9 mouse cellular contexts compared by ENCODE assay signal in the genomic region with DNA sequence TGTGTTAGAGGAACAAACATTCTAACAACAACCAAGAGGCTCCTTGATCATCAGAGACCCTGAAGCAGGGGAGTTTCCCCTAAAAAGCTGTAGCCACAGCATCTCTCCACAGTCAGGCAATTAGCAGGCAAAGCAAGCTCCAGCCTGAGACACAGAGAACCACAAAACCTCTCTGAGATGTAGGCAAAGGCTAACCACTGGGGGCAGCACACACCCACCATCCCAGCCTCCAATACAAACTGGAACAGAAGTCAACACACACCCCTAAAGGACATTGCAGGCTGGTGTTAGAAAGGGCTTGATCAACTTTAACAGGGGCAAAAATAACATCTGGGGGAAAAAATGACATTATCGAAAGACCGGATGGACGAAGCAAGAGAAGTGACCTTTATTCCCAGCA. TPM values are rescaled to one million over a fixed set of nuclear protein-coding genes. Genes with fewer than 3 reads are reported as not detected.
A peak's percentile ranks its signal among the peaks of the same experiment; 100 is the strongest.
DNase-seq lines count a peak whose midpoint lies in the region; ATAC-seq lines count a peak whose summit lies in the region.
"Had no signal": no experiment of that assay in that cellular context is flagged by ENCODE, and none has a peak within 500 bp of the region (broad histone marks: within the 10 kb centered on the region; RNA-seq: fewer than 3 reads in every experiment).

No protein-coding gene starts in this region.

- no peaks in the 10 kb centered on the region for H3K9me3 ChIP-seq in heart, embryonic 10.5 days
- H3K9me3 ChIP-seq in kidney, embryonic 14.5 days (ENCODE audit: control insufficient read depth, low read length): no peaks in the 10 kb centered on the region
- no peaks in the 10 kb centered on the region for H3K9me3 ChIP-seq in midbrain, embryonic 15.5 days
- H3K9me3 ChIP-seq: limb, embryonic 12.5 days had no signal

- no peaks in the 10 kb centered on the region for H3K27me3 ChIP-seq in heart, embryonic 10.5 days (ENCODE audit: insufficient read depth, poor library complexity, severe bottlenecking)
- no peaks in the 10 kb centered on the region for H3K27me3 ChIP-seq in kidney, embryonic 14.5 days (ENCODE audit: control insufficient read depth, insufficient read depth, low read length)
- no peaks in the 10 kb centered on the region for H3K27me3 ChIP-seq in midbrain, embryonic 15.5 days (replicated peaks)
- H3K27me3 ChIP-seq: limb, embryonic 12.5 days had no signal

- no peak overlapping the region for H3K4me2 ChIP-seq in kidney, embryonic 14.5 days (replicated peaks; ENCODE audit: low read depth, low read length)
- H3K4me2 ChIP-seq in midbrain, embryonic 15.5 days: no peak overlapping the region
- H3K4me2 ChIP-seq: limb, embryonic 12.5 days had no signal

- peaks cover 52% of the 10 kb centered on the region for H3K4me1 ChIP-seq in heart, embryonic 10.5 days
- H3K4me1 ChIP-seq in kidney, embryonic 14.5 days (ENCODE audit: control insufficient read depth, insufficient read depth, low read length): peaks cover 7% of the 10 kb centered on the region; the same call in 1 of the 2 replicates
- peaks cover 2% of the 10 kb centered on the region; the same call in 1 of the 2 replicates for H3K4me1 ChIP-seq in midbrain, embryonic 15.5 days

- ATAC-seq in kidney, embryonic 14.5 days (ENCODE audit: low FRiP score, low TSS enrichment): peak; percentile 47; the same call in 1 of the 2 replicates
- ATAC-seq in midbrain, embryonic 15.5 days (replicated peaks): peak; percentile 63; the same call in 1 of the 2 replicates

- intact Hi-C loops in heart, postnatal 10 days (cut with DNase I): no loop called here

- H3K4me3 ChIP-seq in heart, embryonic 10.5 days: no peak overlapping the region
- H3K4me3 ChIP-seq in kidney, embryonic 14.5 days (ENCODE audit: low read length): no peak overlapping the region
- no peak overlapping the region for H3K4me3 ChIP-seq in midbrain, embryonic 15.5 days
- H3K4me3 ChIP-seq: limb, embryonic 12.5 days had no signal

- DNase-seq in heart, postnatal 10 days: peak; percentile 55 to 57
- no peak for DNase-seq in heart, embryonic 10.5 days (ENCODE audit: low spot score)
- peak; percentile 27 for DNase-seq in CD4-positive, CD25-positive, alpha-beta regulatory T cell, adult 2 months (ENCODE audit: low read depth, low spot score)
- peak; percentile 63 for DNase-seq in adrenal gland, postnatal 14 days
- DNase-seq in spleen, postnatal 4 days (ENCODE audit: low spot score in 2 of 2): no peak
- DNase-seq in layer of hippocampus, adult 9-11 months: no peak

- peaks cover 30% of the 10 kb centered on the region for H3K36me3 ChIP-seq in heart, embryonic 10.5 days
- H3K36me3 ChIP-seq in kidney, embryonic 14.5 days (ENCODE audit: control insufficient read depth, insufficient read depth, low read length): no peaks in the 10 kb centered on the region; the same call in 1 of the 2 replicates
- no peaks in the 10 kb centered on the region for H3K36me3 ChIP-seq in midbrain, embryonic 15.5 days (replicated peaks)

- H3K9ac ChIP-seq in kidney, embryonic 14.5 days (ENCODE audit: low read depth, low read length): no peak overlapping the region
- H3K9ac ChIP-seq in midbrain, embryonic 15.5 days: no peak overlapping the region
- H3K9ac ChIP-seq: limb, embryonic 12.5 days had no signal

- WGBS in heart, embryonic 10.5 days: 50% methylated on average over 3 of the region's 3 CpGs
- 65% methylated on average over 3 of the region's 3 CpGs for WGBS in kidney, embryonic 14.5 days
- WGBS in midbrain, embryonic 15.5 days: 66% methylated on average over 3 of the region's 3 CpGs

- H3K27ac ChIP-seq in heart, embryonic 10.5 days: no peak overlapping the region
- no peak overlapping the region for H3K27ac ChIP-seq in kidney, embryonic 14.5 days (ENCODE audit: low read depth, low read length)
- no peak overlapping the region for H3K27ac ChIP-seq in midbrain, embryonic 15.5 days

RNA-seq across cellular contexts. Expression of a gene that starts 20.1 kb away (rescaled TPM):
- total RNA-seq in heart, postnatal 10 days (2021): 10 to 100 TPM; 48.8 to 56.6 TPM
- 176 and 192 TPM in 2 replicates for polyA plus RNA-seq in heart, embryonic 10.5 days (2016; fragmentation: Nextera tagmentation; extraction: Ambion mirVana)
- total RNA-seq in adrenal gland, postnatal 14 days (2021): 58.1 and 60.8 TPM in 2 replicates
- 84.7 and 123 TPM in 2 replicates for polyA plus RNA-seq in kidney, embryonic 14.5 days (2014; fragmentation: Nextera tagmentation; extraction: Ambion mirVana)
- polyA plus RNA-seq in midbrain, embryonic 15.5 days (2015; fragmentation: Nextera tagmentation; extraction: Ambion mirVana): 60.2 and 62.1 TPM in 2 replicates

RNA-seq across cellular contexts. Expression of a gene that starts 41.5 kb away (rescaled TPM):
- 10 to 100 TPM; 16.3 to 19.8 TPM for total RNA-seq in heart, postnatal 10 days (2021)
- 22.3 and 24.8 TPM in 2 replicates for polyA plus RNA-seq in heart, embryonic 10.5 days (2016; fragmentation: Nextera tagmentation; extraction: Ambion mirVana)
- total RNA-seq in adrenal gland, postnatal 14 days (2021): 19.6 and 20.8 TPM in 2 replicates
- polyA plus RNA-seq in kidney, embryonic 14.5 days (2014; fragmentation: Nextera tagmentation; extraction: Ambion mirVana): 23.8 and 28.4 TPM in 2 replicates
- polyA plus RNA-seq in midbrain, embryonic 15.5 days (2015; fragmentation: Nextera tagmentation; extraction: Ambion mirVana): 18.2 and 18.7 TPM in 2 replicates

Comparison
In these comparisons a context has a peak if more than half of its experiments do, and no peak if none do; other contexts are left out.
1. DNase-seq: peak in heart, postnatal 10 days (2 of 2), CD4-positive, CD25-positive, alpha-beta regulatory T cell, adult 2 months (single experiment) and adrenal gland, postnatal 14 days (single experiment); none in heart, embryonic 10.5 days (single experiment), spleen, postnatal 4 days (0 of 2) and layer of hippocampus, adult 9-11 months (single experiment).